Mouse (Mus musculus): Measurements from ENCODE around the gene Cyp4f13.

Gene Cyp4f13

DNA sequence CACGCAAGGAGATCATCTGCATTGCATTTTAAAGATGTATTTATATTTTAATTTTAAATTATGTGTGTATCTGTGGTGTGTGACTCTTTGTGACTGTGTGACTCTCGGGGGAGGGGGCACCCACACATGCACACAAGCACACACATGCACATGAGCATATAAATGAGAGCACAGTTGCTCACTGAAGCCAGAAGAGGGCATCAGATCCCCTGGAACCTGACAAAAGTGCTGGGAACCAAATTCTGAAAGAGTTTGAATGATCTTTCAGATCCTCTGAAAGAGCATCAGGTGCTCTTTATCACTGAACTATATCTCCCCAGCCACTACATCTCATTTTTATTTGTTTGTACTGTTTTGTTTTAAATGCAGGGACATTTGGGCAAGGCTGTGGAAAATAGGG, 42.8 kb downstream of the Cyp4f13 start:
- DNase-seq: peak; percentile 15 to 24

DNA sequence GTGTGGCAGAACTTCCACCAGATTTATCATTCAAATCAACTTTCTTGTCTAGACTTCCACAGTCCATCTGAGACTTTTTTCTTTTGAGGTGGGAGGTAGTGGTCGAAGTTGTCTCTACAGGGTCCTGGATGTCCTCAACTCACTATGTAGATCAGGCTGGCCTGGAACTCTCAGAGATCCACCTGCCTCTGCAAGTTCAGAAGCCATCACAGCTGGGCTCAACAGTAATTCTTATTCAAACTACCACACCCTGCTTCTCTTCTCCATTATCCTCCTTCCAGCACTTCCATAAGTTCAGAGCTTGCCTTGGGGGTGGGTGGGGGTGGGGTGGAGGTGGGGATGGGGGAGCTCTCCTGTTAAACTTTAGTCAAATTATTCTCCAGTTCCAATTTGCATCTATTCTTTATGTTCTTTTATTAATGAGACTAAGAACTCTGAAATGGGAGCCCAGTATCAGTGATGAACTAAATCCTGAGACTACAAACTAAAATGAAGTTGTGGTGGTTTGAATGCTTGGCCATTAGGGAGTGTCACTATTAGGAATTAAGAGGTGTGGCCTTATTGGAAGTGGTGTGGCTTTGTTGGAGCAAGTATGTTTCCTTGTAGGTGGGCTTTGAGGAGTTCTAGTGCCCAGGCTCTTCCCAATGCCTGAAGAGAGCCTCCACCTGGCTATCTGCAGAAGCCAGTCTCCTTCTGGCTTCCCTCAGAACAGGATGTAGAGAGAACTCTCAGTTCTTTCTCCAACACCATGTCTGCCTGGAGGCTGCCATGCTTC, 45.3 kb downstream of the Cyp4f13 start:
- no peak for DNase-seq

DNA sequence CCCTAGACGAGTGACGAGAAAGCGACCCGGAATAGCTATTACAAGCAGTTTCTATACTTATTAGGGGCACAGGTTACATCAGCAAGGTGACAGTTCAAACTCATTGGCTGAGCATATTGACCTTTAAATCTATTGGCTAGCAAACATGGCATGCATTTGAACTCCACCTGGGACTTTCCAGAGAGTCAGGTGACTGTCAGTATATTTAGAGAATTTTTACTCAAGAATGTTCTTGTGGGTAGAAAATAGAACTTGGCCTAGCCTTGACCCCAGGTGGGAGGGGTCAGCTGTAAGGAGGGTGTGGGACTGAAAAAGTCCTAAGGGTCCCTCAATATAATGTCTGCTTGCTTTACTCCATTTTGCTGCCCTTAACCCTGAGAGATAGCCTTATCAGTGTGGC, 51.8 kb downstream of the Cyp4f13 start:
- no peak for DNase-seq

DNA sequence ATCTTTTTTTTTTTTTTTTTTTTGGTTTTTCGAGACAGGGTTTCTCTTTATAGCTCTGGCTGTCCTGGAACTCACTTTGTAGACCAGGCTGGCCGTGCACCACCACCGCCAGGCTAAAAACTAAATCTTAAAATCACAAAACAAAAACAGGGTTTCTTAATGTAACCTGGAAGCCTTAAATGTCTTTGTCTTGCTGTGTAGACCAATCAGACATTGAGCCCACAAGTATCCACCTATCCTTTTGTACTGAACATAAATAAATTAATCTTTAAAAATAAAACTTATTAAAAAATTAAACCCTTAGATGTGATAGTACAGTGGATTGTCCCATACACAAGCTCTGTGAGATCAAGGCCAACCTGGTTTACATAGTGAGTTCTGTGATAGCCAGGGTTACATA, 53.3 kb downstream of the Cyp4f13 start:
- DNase-seq: no peak

DNA sequence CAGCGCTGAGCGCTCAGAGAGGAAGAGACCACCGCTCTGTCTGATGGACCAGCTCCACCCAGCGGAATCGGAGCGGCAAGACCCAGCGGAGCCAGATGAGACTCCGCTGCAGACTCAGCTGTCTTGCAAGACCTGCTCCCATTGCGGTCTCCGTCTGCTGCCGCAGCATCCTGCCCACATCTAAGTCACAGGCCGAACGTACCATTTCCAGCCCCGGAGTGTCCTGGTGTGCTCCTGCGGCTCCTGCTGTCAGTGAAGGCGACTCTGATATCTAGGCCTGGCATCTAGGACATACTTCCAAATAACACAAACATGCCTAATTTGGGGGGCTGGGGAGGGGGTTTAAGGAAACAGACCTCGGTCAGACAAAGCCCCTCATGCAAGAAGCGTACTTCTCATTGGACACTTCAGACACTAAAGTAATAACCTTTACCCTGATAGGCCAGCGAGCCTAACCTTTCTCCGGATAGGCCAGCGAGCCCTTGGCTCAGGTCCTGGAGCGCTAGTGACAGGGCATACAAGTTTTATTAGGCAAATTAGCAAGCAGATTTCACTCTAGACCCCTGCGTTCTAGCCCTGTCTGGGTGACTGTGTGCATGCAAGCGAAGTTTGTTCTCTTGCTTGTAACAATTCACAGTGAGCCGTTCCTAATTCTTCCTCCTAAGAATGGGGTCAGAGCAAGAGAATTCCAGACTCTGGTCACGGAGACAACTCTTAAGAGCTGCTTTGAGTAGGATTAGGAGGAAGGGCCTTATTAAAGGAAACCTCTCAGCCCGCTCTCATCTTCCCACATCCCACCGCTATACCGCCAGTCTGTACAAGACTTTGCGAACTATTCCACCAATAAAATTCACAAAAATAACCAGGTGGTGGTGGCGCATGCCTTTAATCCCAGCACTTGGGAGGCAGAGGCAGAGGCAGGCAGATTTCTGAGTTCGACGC, 55.7 kb downstream of the Cyp4f13 start, which contains the start of gene Zfp870:
Zfp870 (minus strand) TSS at position 404 of the 942 bp plus-strand sequence.
- DNase-seq: peak; percentile 92 to 94

DNA sequence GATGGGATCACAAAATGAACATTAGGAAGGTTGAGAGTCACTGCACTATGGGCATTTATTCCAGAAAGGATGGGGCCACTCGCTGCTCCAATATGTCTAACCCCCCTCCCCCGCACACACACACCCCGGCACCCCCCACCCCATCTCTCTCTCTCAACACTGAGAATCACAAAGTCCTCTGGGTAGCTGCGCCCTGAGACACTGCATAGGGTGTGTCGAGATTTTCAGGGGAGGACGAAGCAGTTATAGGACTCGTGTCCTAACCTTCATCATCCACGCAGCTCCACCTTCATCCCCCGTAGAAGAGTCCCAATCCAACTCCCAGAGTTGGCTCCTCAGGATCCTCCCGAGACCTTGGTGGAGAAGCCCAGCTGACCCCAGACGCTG, 56.4 kb downstream of the Cyp4f13 start:
- DNase-seq: no peak

DNA sequence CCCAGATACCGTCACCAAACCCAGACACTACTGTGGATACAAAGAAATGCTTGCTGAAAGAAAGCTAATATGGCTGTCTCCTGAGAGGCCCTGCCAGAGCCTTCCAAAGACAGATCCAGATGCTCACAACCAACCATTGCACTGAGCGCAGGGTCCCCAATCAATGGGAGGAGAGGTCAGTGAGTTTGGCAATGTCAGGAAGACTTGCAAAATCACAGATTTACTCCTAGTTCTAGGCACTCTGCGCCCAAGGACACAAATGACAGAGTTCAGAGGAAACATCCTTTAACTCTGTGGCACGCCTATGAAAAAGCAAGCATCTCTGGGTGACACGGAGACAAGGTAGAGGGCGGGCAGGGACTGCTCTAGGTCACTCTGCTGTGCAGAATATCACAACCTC, 57.6 kb downstream of the Cyp4f13 start:
- no peak for DNase-seq

DNA sequence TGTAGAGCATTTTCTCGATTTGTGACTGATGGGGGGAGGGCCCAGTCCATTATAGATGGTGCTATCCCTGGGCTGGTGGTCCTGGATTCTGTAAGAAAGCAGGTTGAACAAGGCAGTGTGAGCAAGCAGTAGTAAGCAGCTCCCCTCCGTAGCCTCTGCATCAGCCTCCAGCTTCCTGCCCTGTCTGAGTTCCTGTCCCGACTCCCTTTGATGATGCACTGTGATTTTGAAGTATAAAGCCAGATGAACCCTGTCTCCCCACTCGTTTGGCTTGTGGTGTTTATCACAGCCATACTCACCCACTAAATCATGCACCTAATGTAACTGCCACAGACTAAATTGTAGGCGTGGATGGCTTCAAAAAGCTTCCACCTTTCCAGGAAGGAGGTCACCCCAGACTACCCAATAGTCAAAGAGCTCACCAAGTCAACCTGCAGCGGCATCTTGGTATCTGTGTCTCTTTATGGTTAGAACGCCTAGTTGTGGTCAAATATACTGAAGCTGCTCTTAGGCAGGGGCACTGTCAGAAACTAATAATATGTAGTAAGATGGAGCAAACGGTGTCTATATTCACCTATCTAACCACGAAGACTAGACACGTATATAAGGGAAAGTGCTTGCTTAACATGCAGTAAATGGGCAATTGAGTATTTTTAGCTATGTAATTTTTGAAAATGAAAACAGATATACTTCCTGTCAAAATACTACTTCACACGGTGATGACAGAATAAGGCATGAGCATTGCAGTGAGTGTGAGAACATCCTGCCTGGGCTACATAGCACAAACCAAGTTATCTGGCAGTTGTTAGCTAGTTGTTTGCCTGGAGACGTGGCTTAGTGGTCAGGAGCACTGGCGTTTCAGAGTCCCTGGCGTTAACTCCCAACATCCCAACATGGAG, 66.6 kb downstream of the Cyp4f13 start:
- no peak for DNase-seq

DNA sequence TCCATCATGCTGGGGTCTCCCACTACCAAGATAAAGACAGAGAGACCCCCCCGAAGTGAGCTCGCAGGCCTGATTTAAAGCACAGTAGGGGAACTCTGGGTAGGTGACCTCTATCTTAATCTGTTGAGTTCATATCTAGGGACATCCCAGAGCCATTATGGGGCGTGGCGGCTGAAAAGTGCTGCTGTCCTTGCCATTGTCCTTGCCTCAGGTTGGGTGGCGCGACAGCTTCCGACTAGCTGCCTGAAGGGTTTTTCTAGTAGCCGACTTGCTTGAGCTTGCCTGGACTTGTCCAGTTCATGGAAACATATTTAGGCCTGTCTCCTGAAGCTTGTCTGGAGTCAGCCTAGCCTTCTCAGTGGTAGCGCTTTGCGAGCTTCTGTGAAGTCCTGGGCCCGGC, 68.4 kb downstream of the Cyp4f13 start:
- DNase-seq: no peak

DNA sequence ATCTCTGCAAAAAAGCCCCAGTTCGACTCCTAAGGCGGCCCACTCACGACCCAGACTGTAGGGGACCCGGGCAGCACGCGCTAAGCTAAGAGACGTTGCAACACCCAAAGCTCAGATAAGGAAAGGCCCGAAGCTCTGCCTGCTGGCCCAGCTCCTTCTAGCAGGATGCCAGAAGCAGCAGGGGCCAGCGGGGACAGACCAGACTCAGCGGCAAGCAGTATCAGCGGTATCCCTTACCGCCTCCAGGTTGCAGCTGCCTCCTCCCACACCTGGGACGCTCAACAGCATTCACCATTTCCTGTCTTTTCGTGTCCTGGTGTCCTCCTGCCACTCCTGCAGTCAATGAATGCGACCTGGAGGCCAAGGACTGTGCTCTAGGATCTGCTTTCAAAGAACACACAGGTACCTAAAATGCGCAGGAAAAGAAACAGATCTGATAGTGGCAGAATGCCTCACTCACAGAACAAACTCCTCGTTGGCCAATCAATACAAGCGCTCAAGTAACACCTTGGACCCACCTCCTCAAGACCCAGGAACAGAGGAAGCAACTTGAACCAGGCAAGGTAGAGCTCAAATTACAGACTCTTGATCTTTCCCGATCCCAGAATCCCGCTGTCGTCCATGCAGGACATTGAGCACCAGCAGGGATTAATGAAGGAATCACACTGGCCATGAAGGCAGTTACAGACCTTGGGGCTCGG, 69.6 kb downstream of the Cyp4f13 start:
- peak; percentile 9 to 10 for DNase-seq
